Mouse (Mus musculus): ENCODE data around the gene Hist1h2bk.

- TF ChIP-seq CTCF (conservative IDR thresholded peaks at IDR 0.05; ENCODE audit: low read length): peak; percentile 39
- TF ChIP-seq POU5F1 (IDR thresholded peaks at IDR 0.05; ENCODE audit: borderline replicate concordance, low read length): no peak
- no peak for TF ChIP-seq NANOG (IDR thresholded peaks at IDR 0.05; ENCODE audit: borderline replicate concordance, low read length)
These were observed 5.2 kb upstream of the Hist1h2bk start for GRCm38 (mm10) chr13:22030493-22030892.

All from E14TG2a.4 (cell line).